Mouse (Mus musculus): ENCODE measurements around the gene Uchl4. TPM values are rescaled to one million over a fixed set of nuclear protein-coding genes. Genes with fewer than 3 reads are reported as not detected.

The Uchl4 gene
- polyA plus RNA-seq, 1 experiment from 2014 or later = 1.8 TPM

DNA sequence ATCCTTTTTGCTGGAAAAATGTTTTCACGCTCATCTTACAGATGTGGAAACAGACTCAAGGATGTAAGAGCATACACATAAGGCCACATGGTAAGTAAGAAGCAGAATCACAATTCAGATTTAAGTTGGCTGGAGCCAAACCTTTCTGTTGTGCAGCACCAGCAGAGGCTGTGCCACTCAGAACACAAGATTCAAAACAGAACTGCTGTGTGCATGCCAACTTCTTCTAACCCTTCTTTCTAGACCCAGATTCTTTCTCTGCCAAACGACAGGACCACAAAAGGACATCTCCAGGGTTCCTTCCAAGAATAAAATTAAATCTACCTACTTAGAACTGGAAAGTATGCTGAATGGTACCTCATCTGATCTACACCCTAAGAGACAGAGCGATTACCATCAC is 3.3 kb upstream of the Uchl4 start:
- 72% methylated on average over 3 of the region's 3 CpGs for WGBS
- Histone ChIP-seq H3K4me2 (ENCODE audit: low read length) (no peak overlapping the region), H3K9me3 (ENCODE audit: control insufficient read depth, low read length) (no peaks in the 10 kb centered on the region), H3K27me3 (ENCODE audit: control insufficient read depth, insufficient read depth, low read length) (no peaks in the 10 kb centered on the region), H3K9ac (ENCODE audit: low read length) (no peak overlapping the region), H3K27ac (replicated peaks in 1 of 2; ENCODE audit: control insufficient read depth in 1 of 2, insufficient read depth in 1 of 2, low read depth in 2 of 2, low read length in 2 of 2) (peak overlapping the region; percentile 36 to 67), H3K4me1 (ENCODE audit: control insufficient read depth in 2 of 2, insufficient read depth in 2 of 2, low read length in 2 of 2) (peaks cover 9 to 27% of the 10 kb centered on the region in 2 experiments), H3K36me3 (ENCODE audit: control insufficient read depth, insufficient read depth, low read length) (peaks cover 5% of the 10 kb centered on the region; the same call in 1 of the 2 replicates), H3K4me3 (ENCODE audit: control insufficient read depth in 1 of 2, insufficient read depth in 1 of 2, low read depth in 1 of 2, low read length in 2 of 2) (no peak overlapping the region)
- ATAC-seq (ENCODE audit: insufficient number of reproducible peaks, insufficient read depth, low FRiP score, low read depth) = no peak

DNA sequence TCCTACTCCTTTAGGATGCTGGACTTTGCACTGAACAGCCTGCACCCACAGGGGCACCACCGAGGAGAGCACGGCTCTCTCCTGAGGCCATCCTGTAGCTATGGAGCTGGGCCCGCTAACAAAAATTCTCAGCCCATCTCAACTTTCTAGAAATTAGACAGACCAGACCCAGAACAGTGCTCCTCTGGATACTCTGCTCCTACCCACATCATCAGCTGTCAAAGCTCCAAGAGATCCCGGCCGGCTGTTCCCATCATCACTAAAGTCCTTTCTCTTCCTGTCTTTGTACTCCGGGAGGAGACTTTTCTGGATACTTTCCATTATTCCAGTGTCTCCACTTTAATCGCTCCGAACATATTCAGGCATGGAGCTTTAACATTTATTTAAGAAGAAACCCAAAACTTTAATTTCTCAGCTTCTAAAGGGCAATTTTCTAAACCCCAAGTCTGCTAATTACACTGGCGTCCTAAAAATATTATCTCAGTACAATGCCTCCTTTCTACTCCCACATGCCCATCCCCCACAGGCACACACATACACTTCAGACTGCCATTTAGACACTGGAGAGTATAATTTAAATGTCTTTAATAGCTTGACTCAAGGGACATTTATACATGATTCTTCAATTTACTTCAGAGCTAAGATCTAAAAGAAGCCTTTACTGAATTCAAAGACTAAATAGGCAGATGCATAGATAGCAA is 2.6 kb upstream of the Uchl4 start:
- no peak overlapping the region for H3K4me3 ChIP-seq (ENCODE audit: control insufficient read depth in 1 of 2, insufficient read depth in 1 of 2, low read depth in 1 of 2, low read length in 2 of 2)
- peak overlapping the region; percentile 36 to 67; a peak in 2 of 4 replicates for H3K27ac ChIP-seq (replicated peaks in 1 of 2; ENCODE audit: control insufficient read depth in 1 of 2, insufficient read depth in 1 of 2, low read depth in 2 of 2, low read length in 2 of 2)
- no peaks in the 10 kb centered on the region for H3K27me3 ChIP-seq (ENCODE audit: control insufficient read depth, insufficient read depth, low read length)
- ATAC-seq (ENCODE audit: insufficient number of reproducible peaks, insufficient read depth, low FRiP score, low read depth) = no peak
- peaks cover 5% of the 10 kb centered on the region; the same call in 1 of the 2 replicates for H3K36me3 ChIP-seq (ENCODE audit: control insufficient read depth, insufficient read depth, low read length)
- no peaks in the 10 kb centered on the region for H3K9me3 ChIP-seq (ENCODE audit: control insufficient read depth, low read length)
- H3K9ac ChIP-seq (ENCODE audit: low read length) = no peak overlapping the region
- no peak overlapping the region for H3K4me2 ChIP-seq (ENCODE audit: low read length)
- H3K4me1 ChIP-seq (ENCODE audit: control insufficient read depth in 2 of 2, insufficient read depth in 2 of 2, low read length in 2 of 2) = peaks cover 9 to 26% of the 10 kb centered on the region in 2 experiments
- WGBS = 45% methylated on average over 9 of the region's 9 CpGs

DNA sequence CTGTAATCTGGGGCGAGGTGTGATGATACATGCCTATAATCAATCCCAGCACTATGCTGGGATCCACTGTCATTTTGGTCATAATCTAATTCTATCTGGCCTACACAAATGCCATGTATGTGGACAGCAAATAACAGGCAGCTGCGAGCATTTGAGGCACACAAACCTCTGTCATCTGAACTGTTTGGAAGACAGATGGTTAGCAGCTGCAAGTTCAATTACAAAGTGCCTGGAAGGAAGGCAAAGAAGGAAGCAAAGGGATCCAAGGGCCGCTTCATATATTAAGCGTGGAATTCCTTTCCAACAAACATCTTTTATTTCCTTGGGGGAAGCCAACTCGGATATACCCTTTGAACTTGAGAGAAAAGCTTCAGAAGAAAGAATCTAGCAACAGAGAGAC is 1.3 kb upstream of the Uchl4 start:
- no peak overlapping the region for H3K4me2 ChIP-seq (ENCODE audit: low read length)
- no peaks in the 10 kb centered on the region for H3K27me3 ChIP-seq (ENCODE audit: control insufficient read depth, insufficient read depth, low read length)
- H3K36me3 ChIP-seq (ENCODE audit: control insufficient read depth, insufficient read depth, low read length) = peaks cover 5% of the 10 kb centered on the region; the same call in 1 of the 2 replicates
- no peak for ATAC-seq (ENCODE audit: insufficient number of reproducible peaks, insufficient read depth, low FRiP score, low read depth)
- H3K4me1 ChIP-seq (ENCODE audit: control insufficient read depth in 2 of 2, insufficient read depth in 2 of 2, low read length in 2 of 2) = peaks cover 9 to 23% of the 10 kb centered on the region in 2 experiments
- H3K9me3 ChIP-seq (ENCODE audit: control insufficient read depth, low read length) = no peaks in the 10 kb centered on the region
- H3K4me3 ChIP-seq (ENCODE audit: control insufficient read depth in 1 of 2, insufficient read depth in 1 of 2, low read depth in 1 of 2, low read length in 2 of 2) = no peak overlapping the region
- H3K9ac ChIP-seq (ENCODE audit: low read length) = no peak overlapping the region
- no peak overlapping the region for H3K27ac ChIP-seq (replicated peaks in 1 of 2; ENCODE audit: control insufficient read depth in 1 of 2, insufficient read depth in 1 of 2, low read depth in 2 of 2, low read length in 2 of 2)
- 82% methylated on average over 5 of the region's 5 CpGs for WGBS

DNA sequence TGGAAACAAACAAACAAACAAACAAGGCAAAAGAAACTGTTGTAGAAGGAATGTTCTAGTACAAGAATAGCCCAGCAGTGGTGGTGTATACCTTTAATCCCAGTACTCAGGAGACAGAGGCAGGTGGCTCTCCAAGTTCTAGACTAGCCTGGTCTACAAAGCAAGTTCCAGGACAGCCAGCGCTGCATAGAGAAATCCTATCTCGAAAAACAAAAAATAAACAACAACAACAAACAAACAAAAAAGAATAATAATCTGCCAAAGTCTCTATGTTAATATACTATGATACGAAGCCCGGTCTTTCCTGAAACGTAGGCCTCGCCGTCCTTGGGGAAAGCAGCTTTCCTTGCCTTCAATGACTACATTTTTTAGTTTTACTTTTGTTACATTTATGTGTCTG is 1.1 kb downstream of the Uchl4 start:
- H3K27me3 ChIP-seq (ENCODE audit: control insufficient read depth, insufficient read depth, low read length) = no peaks in the 10 kb centered on the region

DNA sequence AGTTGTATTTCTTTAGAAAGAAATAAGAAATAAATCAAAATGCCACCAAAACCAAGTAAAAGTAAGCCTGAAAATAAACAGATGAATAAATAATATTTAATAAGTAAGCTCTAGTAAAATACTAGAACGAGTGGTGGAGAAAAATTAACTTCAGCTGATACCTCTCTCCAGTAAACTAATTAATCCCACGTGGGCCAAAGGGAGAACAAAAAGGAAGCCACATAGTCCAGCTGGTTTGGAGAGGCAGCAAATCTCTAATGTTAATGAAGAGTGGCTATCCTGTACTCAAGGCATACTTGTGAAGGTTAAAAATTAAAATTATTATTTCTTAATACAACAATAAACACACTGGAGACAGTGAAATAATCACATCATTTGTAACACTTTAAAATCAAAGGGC is 5.1 kb downstream of the Uchl4 start:
- Histone ChIP-seq H3K9ac (ENCODE audit: low read length) (peak overlapping the region; percentile 32; the same call in 1 of the 2 replicates), H3K36me3 (ENCODE audit: control insufficient read depth, insufficient read depth, low read length) (peaks cover 5% of the 10 kb centered on the region; the same call in 1 of the 2 replicates), H3K27ac (replicated peaks in 1 of 2; ENCODE audit: control insufficient read depth in 1 of 2, insufficient read depth in 1 of 2, low read depth in 2 of 2, low read length in 2 of 2) (no peak overlapping the region), H3K27me3 (ENCODE audit: control insufficient read depth, insufficient read depth, low read length) (no peaks in the 10 kb centered on the region), H3K4me3 (ENCODE audit: control insufficient read depth in 1 of 2, insufficient read depth in 1 of 2, low read depth in 1 of 2, low read length in 2 of 2) (no peak overlapping the region), H3K4me1 (ENCODE audit: control insufficient read depth in 2 of 2, insufficient read depth in 2 of 2, low read length in 2 of 2) (peaks cover 6 to 10% of the 10 kb centered on the region in 2 experiments), H3K4me2 (ENCODE audit: low read length) (peak overlapping the region; percentile 47; the same call in 1 of the 2 replicates), H3K9me3 (ENCODE audit: control insufficient read depth, low read length) (no peaks in the 10 kb centered on the region)
- ATAC-seq (ENCODE audit: insufficient number of reproducible peaks, insufficient read depth, low FRiP score, low read depth) = no peak
- 47% methylated on average over 2 of the region's 2 CpGs for WGBS

More for the DNA sequence above, 1.1 kb downstream of the Uchl4 start:
- H3K36me3 ChIP-seq (ENCODE audit: control insufficient read depth, insufficient read depth, low read length) = peaks cover 5% of the 10 kb centered on the region; the same call in 1 of the 2 replicates
- WGBS = 96% methylated on average over 7 of the region's 7 CpGs
- H3K4me1 ChIP-seq (ENCODE audit: control insufficient read depth in 2 of 2, insufficient read depth in 2 of 2, low read length in 2 of 2) = peaks cover 14 to 23% of the 10 kb centered on the region in 2 experiments
- no peak overlapping the region for H3K9ac ChIP-seq (ENCODE audit: low read length)
- H3K9me3 ChIP-seq (ENCODE audit: control insufficient read depth, low read length) = no peaks in the 10 kb centered on the region
- no peak overlapping the region for H3K4me2 ChIP-seq (ENCODE audit: low read length)
- H3K4me3 ChIP-seq (ENCODE audit: control insufficient read depth in 1 of 2, insufficient read depth in 1 of 2, low read depth in 1 of 2, low read length in 2 of 2) = no peak overlapping the region
- no peak for ATAC-seq (ENCODE audit: insufficient number of reproducible peaks, insufficient read depth, low FRiP score, low read depth)
- H3K27ac ChIP-seq (replicated peaks in 1 of 2; ENCODE audit: control insufficient read depth in 1 of 2, insufficient read depth in 1 of 2, low read depth in 2 of 2, low read length in 2 of 2) = no peak overlapping the region

DNA sequence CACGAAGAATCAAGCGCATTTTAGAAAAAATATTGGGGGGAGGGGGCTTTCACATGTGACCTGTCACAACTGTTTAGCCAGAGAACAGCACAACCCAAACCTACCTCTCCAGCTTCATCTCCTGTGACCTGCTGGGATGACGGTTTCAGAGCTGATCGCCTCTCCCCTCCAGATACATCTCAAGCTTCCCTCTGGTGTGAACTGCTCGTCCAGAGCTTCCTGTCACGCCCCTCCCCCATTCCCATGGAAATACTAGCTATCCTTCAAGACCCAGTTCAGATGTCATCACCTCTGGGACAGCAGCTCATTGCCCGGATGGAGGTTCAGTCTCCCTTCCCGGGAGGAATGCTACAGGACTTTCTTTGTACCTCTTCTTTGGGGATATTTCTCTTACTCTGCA is 5.7 kb downstream of the Uchl4 start:
- no peaks in the 10 kb centered on the region for H3K27me3 ChIP-seq (ENCODE audit: control insufficient read depth, insufficient read depth, low read length)
- peaks cover 5% of the 10 kb centered on the region; the same call in 1 of the 2 replicates for H3K36me3 ChIP-seq (ENCODE audit: control insufficient read depth, insufficient read depth, low read length)
- H3K4me2 ChIP-seq (ENCODE audit: low read length) = peak overlapping the region; percentile 47
- H3K9me3 ChIP-seq (ENCODE audit: control insufficient read depth, low read length) = no peaks in the 10 kb centered on the region
- ATAC-seq (ENCODE audit: insufficient number of reproducible peaks, insufficient read depth, low FRiP score, low read depth) = no peak; the same call in 1 of the 2 replicates
- H3K4me1 ChIP-seq (ENCODE audit: control insufficient read depth in 2 of 2, insufficient read depth in 2 of 2, low read length in 2 of 2) = peaks cover 6 to 10% of the 10 kb centered on the region in 2 experiments
- H3K9ac ChIP-seq (ENCODE audit: low read length) = peak overlapping the region; percentile 32
- 9% methylated on average over 8 of the region's 8 CpGs for WGBS
- peak overlapping the region; percentile 24 to 54; a peak in 3 of 4 replicates for H3K27ac ChIP-seq (replicated peaks in 1 of 2; ENCODE audit: control insufficient read depth in 1 of 2, insufficient read depth in 1 of 2, low read depth in 2 of 2, low read length in 2 of 2)
- H3K4me3 ChIP-seq (ENCODE audit: control insufficient read depth in 1 of 2, insufficient read depth in 1 of 2, low read depth in 1 of 2, low read length in 2 of 2) = peak overlapping the region in 1 of 2 experiments; percentile 17; a peak in 1 of 4 replicates

DNA sequence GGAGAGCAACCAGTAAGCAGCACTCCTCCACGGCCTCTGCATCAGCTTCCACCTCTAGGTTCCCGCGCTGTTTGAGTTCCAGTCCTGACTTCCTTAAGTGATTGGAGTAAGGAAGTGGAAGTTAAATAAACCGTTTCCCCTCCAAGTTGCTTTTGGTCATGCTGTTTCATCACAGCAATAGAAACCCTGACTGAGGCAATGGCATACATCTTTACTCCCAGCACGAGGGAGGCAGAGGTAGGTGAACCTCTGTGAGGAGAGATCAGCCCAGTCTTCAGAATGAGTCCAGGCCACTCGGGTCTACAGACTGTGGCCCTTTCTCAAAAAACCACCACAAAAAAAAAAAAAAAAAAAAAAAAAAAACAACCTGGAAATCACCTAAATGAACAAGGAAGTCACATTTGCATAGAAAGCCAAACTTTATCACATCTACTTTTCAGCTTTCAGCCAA is 7.4 kb downstream of the Uchl4 start:
- peaks cover 3% of the 10 kb centered on the region; the same call in 1 of the 2 replicates for H3K36me3 ChIP-seq (ENCODE audit: control insufficient read depth, insufficient read depth, low read length)
- no peak overlapping the region for H3K9ac ChIP-seq (ENCODE audit: low read length)
- peaks cover 6 to 10% of the 10 kb centered on the region in 2 experiments for H3K4me1 ChIP-seq (ENCODE audit: control insufficient read depth in 2 of 2, insufficient read depth in 2 of 2, low read length in 2 of 2)
- no peak overlapping the region for H3K4me3 ChIP-seq (ENCODE audit: control insufficient read depth in 1 of 2, insufficient read depth in 1 of 2, low read depth in 1 of 2, low read length in 2 of 2)
- H3K27me3 ChIP-seq (ENCODE audit: control insufficient read depth, insufficient read depth, low read length) = no peaks in the 10 kb centered on the region
- H3K4me2 ChIP-seq (ENCODE audit: low read length) = no peak overlapping the region
- no peaks in the 10 kb centered on the region for H3K9me3 ChIP-seq (ENCODE audit: control insufficient read depth, low read length)
- no peak overlapping the region for H3K27ac ChIP-seq (replicated peaks in 1 of 2; ENCODE audit: control insufficient read depth in 1 of 2, insufficient read depth in 1 of 2, low read depth in 2 of 2, low read length in 2 of 2)
- no peak for ATAC-seq (ENCODE audit: insufficient number of reproducible peaks, insufficient read depth, low FRiP score, low read depth)
- 67% methylated on average over 6 of the region's 6 CpGs for WGBS
